Mouse (Mus musculus): ENCODE measurements at regions not wholly inside any gene's neighbourhood (a gene's known extent, or its start where the extent isn't known, plus 50 kb on each side); places are given as distances from the start of the nearest gene placed in this dataset.

GRCm38 (mm10) chr17:88329715-88330114, 110.8 kb upstream of the Foxn2 start:
- TF ChIP-seq GATA1 (IDR thresholded peaks at IDR 0.05; ENCODE audit: borderline replicate concordance, low read length): no peak
- TF ChIP-seq FLI1 (IDR thresholded peaks at IDR 0.05; ENCODE audit: low read length): no peak

Measured in megakaryocyte, embryonic 14.5 days (primary cell).